Mouse (Mus musculus): ENCODE measurements around the gene Ssbp3. TPM values are rescaled to one million over a fixed set of nuclear protein-coding genes. Genes with fewer than 3 reads are reported as not detected.

The Ssbp3 gene
- total RNA-seq, 2 experiments from 2014 or later, result 41.6 to 49.9 TPM

GRCm38 (mm10) chr4:107075456-107075855 is 165.0 kb downstream of the Ssbp3 start:
- intact Hi-C loops (cut with DNase I), result loop anchor here (5.0 kb wide), 1 partner anchor 47 kb away; no protein-coding TSS in a partner anchor
- peak; percentile 26 to 33 for DNase-seq

- no peak for DNase-seq
These were observed 168.4 kb downstream of the Ssbp3 start for GRCm38 (mm10) chr4:107078894-107079293.

GRCm38 (mm10) chr4:107079716-107080115 is 169.2 kb downstream of the Ssbp3 start:
- intact Hi-C loops (cut with DNase I), result loop anchor here (5.0 kb wide), 1 partner anchor 43 kb away; no protein-coding TSS in a partner anchor
- no peak for DNase-seq

More at GRCm38 (mm10) chr4:107078894-107079293, 168.4 kb downstream of the Ssbp3 start:
- intact Hi-C loops (cut with DNase I), result loop anchor here (5.0 kb wide), 1 partner anchor 43 kb away; no protein-coding TSS in a partner anchor

- intact Hi-C loops (cut with DNase I), result no loop called here
- no peak for DNase-seq
These were observed 171.7 kb downstream of the Ssbp3 start for GRCm38 (mm10) chr4:107082185-107082584.

- intact Hi-C loops (cut with DNase I), result no loop called here
- DNase-seq, result no peak
These were observed 172.6 kb downstream of the Ssbp3 start for GRCm38 (mm10) chr4:107083126-107083525.

- peak in 1 of 2 experiments; percentile 18 for DNase-seq
- intact Hi-C loops (cut with DNase I), result no loop called here
These were observed 173.8 kb downstream of the Ssbp3 start for GRCm38 (mm10) chr4:107084343-107084742.

- DNase-seq, result peak in 1 of 2 experiments; percentile 34
- intact Hi-C loops (cut with DNase I), result no loop called here
These were observed 174.4 kb downstream of the Ssbp3 start for GRCm38 (mm10) chr4:107084858-107085257.

GRCm38 (mm10) chr4:107091696-107092095 is 181.2 kb downstream of the Ssbp3 start:
- intact Hi-C loops (cut with DNase I), result no loop called here
- no peak for DNase-seq

GRCm38 (mm10) chr4:107094484-107095187 is 184.1 kb downstream of the Ssbp3 start:
- DNase-seq, result no peak
- intact Hi-C loops (cut with DNase I), result no loop called here

GRCm38 (mm10) chr4:107096043-107096442 is 185.5 kb downstream of the Ssbp3 start:
- DNase-seq, result no peak
- intact Hi-C loops (cut with DNase I), result no loop called here

GRCm38 (mm10) chr4:107096841-107097373 is 186.4 kb downstream of the Ssbp3 start, which contains the start of gene Cdcp2:
Gene Cdcp2 (plus strand): TSS chr4:107096891.
- intact Hi-C loops (cut with DNase I), result no loop called here
- no peak for DNase-seq

- DNase-seq, result no peak
- intact Hi-C loops (cut with DNase I), result no loop called here
These were observed 187.4 kb downstream of the Ssbp3 start for GRCm38 (mm10) chr4:107097871-107098270.

- intact Hi-C loops (cut with DNase I), result no loop called here
These were observed 187.9 kb downstream of the Ssbp3 start for GRCm38 (mm10) chr4:107098375-107098774.

GRCm38 (mm10) chr4:107098791-107099525 is 188.5 kb downstream of the Ssbp3 start:
- DNase-seq, result no peak
- intact Hi-C loops (cut with DNase I), result no loop called here

More at GRCm38 (mm10) chr4:107098375-107098774, 187.9 kb downstream of the Ssbp3 start:
- DNase-seq, result no peak

Other genes starting within 250 kb of the Ssbp3 start
- 10 to 100 TPM; 19.9 to 21.9 TPM for gene Ttc4, start 231.8 kb upstream of the Ssbp3 start, total RNA-seq (2021)
- gene Mroh7, start 179.8 kb upstream of the Ssbp3 start, total RNA-seq (2021), result under 1 TPM; 0.29 to 0.60 TPM
- gene Fam151a, start 176.8 kb upstream of the Ssbp3 start, total RNA-seq (2021), result under 1 TPM; 0.36 to 0.62 TPM
- 10 to 100 TPM; 12.8 to 26.7 TPM for gene Acot11, start 105.7 kb upstream of the Ssbp3 start, total RNA-seq (2021)
- 10 to 100 TPM; 84.2 to 87.3 TPM for gene Mrpl37, start 156.2 kb downstream of the Ssbp3 start, total RNA-seq (2021)
- gene Cyb5rl, start 156.3 kb downstream of the Ssbp3 start, total RNA-seq (2021), result 10 to 100 TPM; 11.4 to 12.0 TPM
- not detected for gene Cdcp2, start 186.2 kb downstream of the Ssbp3 start, total RNA-seq (2021)